Mouse (Mus musculus) liver, postnatal 0 days (tissue): Measurements from ENCODE around the gene Slit3.

Experiments
- CTCF ChIP-seq: sonication (generic); IDR thresholded peaks from 2 replicates; pipeline ENCODE4 v1.5.1; 2016; ENCODE audit warnings: antibody characterized with exemption, low read depth
- EP300 ChIP-seq: IDR thresholded peaks from 2 replicates; pipeline ENCODE4 v1.6.1; 2016; ENCODE audit warnings: antibody characterized with exemption, low read depth, mild to moderate bottlenecking

DNA sequence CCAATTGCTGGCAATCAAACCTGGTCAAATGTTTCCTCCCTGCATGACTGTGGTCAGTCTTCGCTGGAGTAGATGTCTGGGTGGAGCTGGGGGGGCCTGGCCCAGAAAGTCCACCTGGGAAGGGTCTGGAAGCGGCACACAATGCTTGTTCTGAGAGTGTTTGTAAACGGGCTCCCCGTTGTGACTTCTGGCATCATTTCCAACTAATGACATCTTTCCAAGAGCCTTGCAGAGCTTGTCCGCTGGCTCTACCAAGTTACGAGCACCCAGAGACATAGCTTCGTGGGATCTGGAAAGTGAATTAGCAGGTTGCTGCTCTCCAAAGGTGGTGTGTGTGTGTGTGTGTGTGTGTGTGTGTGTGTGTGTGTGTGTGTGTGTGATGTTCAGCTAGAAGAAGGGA lies 268.3 kb downstream of the Slit3 start:
- TF ChIP-seq CTCF (no peak), EP300 (no peak)
